Mouse (Mus musculus) kidney, adult 9 months (tissue): ENCODE results near the gene Ppp1r3d.

Experiments used
- DNase-seq: peaks from one replicate; pipeline ENCODE4 v3.0.0; 2022

Gene Ppp1r3d

GRCm38 (mm10) chr2:178413481-178414260 is 601 bp downstream of the Ppp1r3d start:
- no peak for DNase-seq

GRCm38 (mm10) chr2:178413081-178413480 is 1.2 kb downstream of the Ppp1r3d start:
- DNase-seq, result no peak

GRCm38 (mm10) chr2:178412598-178412997 is 1.7 kb downstream of the Ppp1r3d start:
- no peak for DNase-seq

DNA sequence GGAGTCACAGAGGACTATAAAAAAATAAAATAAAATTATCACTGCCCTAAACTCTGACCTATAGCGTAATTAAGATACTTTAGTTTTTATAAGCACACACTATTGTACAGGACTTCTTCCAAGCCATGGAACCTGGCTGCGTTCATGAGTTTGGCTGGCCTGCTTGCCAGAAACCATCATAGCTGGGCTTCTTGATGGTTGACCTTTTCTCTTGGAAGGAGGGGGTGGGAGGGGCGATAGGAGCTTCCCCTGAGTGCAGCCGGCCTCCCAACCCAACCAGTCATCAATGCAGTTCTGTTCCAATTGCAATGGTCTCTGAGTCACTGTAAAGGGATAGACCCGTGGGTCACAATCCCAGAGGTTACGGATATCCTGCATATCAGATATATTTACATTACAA is 4.0 kb downstream of the Ppp1r3d start:
- no peak for DNase-seq

DNA sequence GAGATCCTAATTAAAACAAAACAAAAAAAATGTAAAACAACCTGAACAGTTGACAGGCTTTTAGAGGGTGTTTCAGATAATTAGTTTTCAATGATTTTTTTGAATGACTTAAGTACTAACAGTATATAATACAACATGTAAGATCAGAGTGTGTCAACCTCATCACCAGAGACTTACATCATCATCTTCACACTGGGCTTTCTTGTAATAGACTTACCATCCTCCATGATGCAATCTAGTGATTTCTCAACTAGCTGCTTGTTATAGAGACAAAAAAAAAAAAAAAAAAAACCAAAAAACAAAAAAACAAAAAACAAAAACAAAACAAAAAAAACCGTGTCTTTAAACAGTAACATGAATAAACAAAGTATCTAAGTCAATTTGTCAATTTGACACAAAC is 5.2 kb downstream of the Ppp1r3d start:
- DNase-seq, result no peak

- DNase-seq, result no peak
Observed at GRCm38 (mm10) chr2:178407053-178407815, 7.0 kb downstream of the Ppp1r3d start, which contains the start of gene Sycp2. TSS of gene Sycp2 (minus strand) at chr2:178407685.
